Mouse (Mus musculus): ENCODE data around the gene Stk40. TPM values are rescaled to one million over a fixed set of nuclear protein-coding genes. Genes with fewer than 3 reads are reported as not detected.
"Not testable (repeated sequence)": the region's sequence is repeated elsewhere in the genome, so short reads cannot be mapped to it uniquely, and the experiment has no call there.

Gene Stk40
- total RNA-seq, 2 experiments from 2014 or later, result 32.5 to 33.2 TPM

GRCm38 (mm10) chr4:126159455-126159854, 55.7 kb downstream of the Stk40 start:
- DNase-seq, result no peak

- DNase-seq, result no peak
These were observed 57.2 kb downstream of the Stk40 start for GRCm38 (mm10) chr4:126160981-126161380.

- DNase-seq, result no peak
These were observed 57.7 kb downstream of the Stk40 start for GRCm38 (mm10) chr4:126161456-126161855.

- DNase-seq, result no peak
These were observed 58.2 kb downstream of the Stk40 start for GRCm38 (mm10) chr4:126161986-126162385.

GRCm38 (mm10) chr4:126162544-126163066, 58.8 kb downstream of the Stk40 start:
- DNase-seq, result peak; percentile 93

- peak; percentile 39 for DNase-seq
These were observed 59.4 kb downstream of the Stk40 start, which contains the start of gene Sh3d21 for GRCm38 (mm10) chr4:126163067-126163659. Sh3d21 (minus strand) TSS chr4:126163491.

GRCm38 (mm10) chr4:126163685-126164084, 59.9 kb downstream of the Stk40 start:
- DNase-seq, result no peak

- not testable (repeated sequence) for DNase-seq
These were observed 61.3 kb downstream of the Stk40 start for GRCm38 (mm10) chr4:126165092-126165491.

- DNase-seq, result no peak
These were observed 62.3 kb downstream of the Stk40 start for GRCm38 (mm10) chr4:126166084-126166483.

- DNase-seq, result no peak
These were observed 65.1 kb downstream of the Stk40 start for GRCm38 (mm10) chr4:126168851-126169250.

- not testable (repeated sequence) for DNase-seq
These were observed 67.0 kb downstream of the Stk40 start for GRCm38 (mm10) chr4:126170737-126171136.

- no peak for DNase-seq
These were observed 70.0 kb downstream of the Stk40 start for GRCm38 (mm10) chr4:126173800-126174199.

- DNase-seq, result not testable (repeated sequence)
These were observed 72.2 kb downstream of the Stk40 start for GRCm38 (mm10) chr4:126175980-126176379.

- DNase-seq, result peak; percentile 59
These were observed 77.6 kb downstream of the Stk40 start for GRCm38 (mm10) chr4:126181170-126181957.

GRCm38 (mm10) chr4:126183034-126183433, 79.3 kb downstream of the Stk40 start:
- no peak for DNase-seq

- no peak for DNase-seq
These were observed 83.3 kb downstream of the Stk40 start for GRCm38 (mm10) chr4:126187096-126187495.

Other genes with a start within 250 kb of the Stk40 start
- gene Csf3r, start 79.4 kb upstream of the Stk40 start, total RNA-seq (2021), result 1 to 10 TPM in 1 of 2 experiments, under 1 TPM in 1; 0.52 to 1.4 TPM
- gene Mrps15, start 57.0 kb upstream of the Stk40 start, total RNA-seq (2021), result 10 to 100 TPM; 62.9 to 65.3 TPM
- 1 to 10 TPM; 4.9 to 5.9 TPM for gene Oscp1, start 45.4 kb upstream of the Stk40 start, total RNA-seq (2021)
- gene Lsm10, start 7.3 kb upstream of the Stk40 start, total RNA-seq (2021), result 10 to 100 TPM; 17.3 to 18.4 TPM
- 10 to 100 TPM; 27.3 to 29.3 TPM for gene Eva1b, start 43.8 kb downstream of the Stk40 start, total RNA-seq (2021)
- gene Sh3d21, start 59.5 kb downstream of the Stk40 start, total RNA-seq (2021), result 1 to 10 TPM; 1.6 to 1.8 TPM
- gene Thrap3, start 98.8 kb downstream of the Stk40 start, total RNA-seq (2021), result 100 to 1,000 TPM; 226 TPM
- 100 to 1,000 TPM; 182 to 197 TPM for gene Map7d1, start 152.4 kb downstream of the Stk40 start, total RNA-seq (2021)
- gene Trappc3, start 158.4 kb downstream of the Stk40 start, total RNA-seq (2021), result 10 to 100 TPM; 50.7 to 54.3 TPM
- gene Col8a2, start 182.8 kb downstream of the Stk40 start, total RNA-seq (2021), result 1 to 10 TPM; 2.3 to 3.1 TPM
- gene Adprhl2, start 217.7 kb downstream of the Stk40 start, total RNA-seq (2021), result 10 to 100 TPM; 18.7 to 19.9 TPM
- under 1 TPM; 0.41 to 0.61 TPM for gene Tekt2, start 221.7 kb downstream of the Stk40 start, total RNA-seq (2021)

Data from heart, postnatal 4 days (tissue).